Mouse (Mus musculus) kidney, adult 2 months (tissue): ENCODE results near the gene Brd1. TPM values are rescaled to one million over a fixed set of nuclear protein-coding genes. Genes with fewer than 3 reads are reported as not detected.
A peak's percentile ranks its signal among the peaks of the same experiment; 100 is the strongest.

Source experiments
- DNase-seq: peaks from one replicate; pipeline ENCODE4 v3.0.0; 2021
- H3K27ac ChIP-seq: fragments of 200-500 bp; 2 replicates; pipeline ENCODE4 v1.5.1; 2012; ENCODE audit warnings: low read depth, low read length, control low read depth, inconsistent platforms; ENCODE audit not compliant: insufficient read depth
- H3K27me3 ChIP-seq: fragments of 200-500 bp; replicated peaks from 2 replicates; pipeline ENCODE4 v1.6.1; 2012; ENCODE audit warnings: mild to moderate bottlenecking, moderate library complexity, low read length, inconsistent platforms; ENCODE audit not compliant: control insufficient read depth, insufficient read depth
- H3K36me3 ChIP-seq: fragments of 200-500 bp; 2 replicates; pipeline ENCODE4 v1.6.1; 2012; ENCODE audit warnings: mild to moderate bottlenecking, moderate library complexity, low read length, inconsistent platforms; ENCODE audit not compliant: control insufficient read depth, insufficient read depth
- H3K4me1 ChIP-seq: fragments of 200-500 bp; 2 replicates; pipeline ENCODE4 v1.6.1; 2011; ENCODE audit warnings: low read length; ENCODE audit not compliant: control insufficient read depth, insufficient read depth
- H3K4me3 ChIP-seq: fragments of 200-500 bp; 2 replicates; pipeline ENCODE4 v1.5.1; 2011; ENCODE audit warnings: mild to moderate bottlenecking, low read depth, low read length, control low read depth; ENCODE audit not compliant: insufficient read depth
- CTCF ChIP-seq: fragments of 200-500 bp; conservative IDR thresholded peaks from 2 replicates; pipeline ENCODE4 v1.5.1; 2011; ENCODE audit warnings: low read depth, mild to moderate bottlenecking, control low read depth, low read length, moderate library complexity, mixed read lengths; ENCODE audit not compliant: insufficient read depth, insufficient read length
- POLR2A ChIP-seq: fragments of 200-500 bp; IDR thresholded peaks from one replicate; pipeline ENCODE4 v1.6.1; 2011; ENCODE audit warnings: low read depth, low read length, control low read depth
- WGBS: fragments of 180-500 bp; shearing (Covaris S2); methylation state at CpG from one replicate; pipeline ENCODE4 v1.1.7; 2018; 5-methylcytosine and 5-hydroxymethylcytosine counted together
- polyA plus RNA-seq: library from polyadenylated mRNA; depleted of rRNA; stranded (reverse); fragments of >200 nt; gene quantifications from 2 replicates; pipeline ENCODE4 v1.2.3, GENCODE M21; 2012; rRNA removed

The Brd1 gene
- polyA plus RNA-seq, 1 experiment: 11.0 TPM

- TF ChIP-seq POLR2A: no peak
- TF ChIP-seq CTCF: no peak
- no peaks in the 10 kb centered on the region for H3K4me1 ChIP-seq
- H3K27me3 ChIP-seq: no peaks in the 10 kb centered on the region
- H3K27ac ChIP-seq: no peak overlapping the region
- H3K4me3 ChIP-seq: no peak overlapping the region
- H3K36me3 ChIP-seq: no peaks in the 10 kb centered on the region
- 77% methylated on average over 3 of the region's 3 CpGs for WGBS
- DNase-seq: no peak
Measured at GRCm38 (mm10) chr15:88667653-88668052, 66.4 kb downstream of the Brd1 start.

GRCm38 (mm10) chr15:88665846-88666245, 68.2 kb downstream of the Brd1 start:
- H3K36me3 ChIP-seq: no peaks in the 10 kb centered on the region

DNA sequence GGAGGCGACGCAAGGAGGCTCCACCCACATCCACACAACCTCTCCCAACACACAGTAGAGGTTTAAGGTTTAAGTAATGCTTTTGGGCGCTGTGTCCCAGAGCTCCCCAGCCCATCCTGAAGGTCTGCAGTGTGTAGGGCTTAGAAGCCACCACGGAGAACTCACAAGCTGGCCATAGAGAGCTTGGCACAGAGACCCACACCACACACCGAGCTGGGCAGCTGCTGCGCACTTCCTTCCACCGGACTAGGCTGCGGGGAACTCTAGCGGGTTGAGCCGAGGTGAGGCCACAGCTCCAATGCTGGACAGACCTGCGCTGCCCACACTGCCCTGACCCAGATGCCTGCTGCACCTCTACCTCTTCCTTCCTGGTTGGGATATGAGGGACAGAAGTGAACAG, 71.0 kb downstream of the Brd1 start:
- no peaks in the 10 kb centered on the region for H3K27me3 ChIP-seq
- no peak for DNase-seq
- WGBS: 35% methylated on average over 11 of the region's 11 CpGs
- H3K4me1 ChIP-seq: no peaks in the 10 kb centered on the region
- TF ChIP-seq CTCF: no peak
- TF ChIP-seq POLR2A: no peak
- no peak overlapping the region for H3K27ac ChIP-seq
- no peak overlapping the region for H3K4me3 ChIP-seq
- no peaks in the 10 kb centered on the region for H3K36me3 ChIP-seq

More at GRCm38 (mm10) chr15:88665846-88666245, 68.2 kb downstream of the Brd1 start:
- Histone ChIP-seq H3K27ac (no peak overlapping the region), H3K4me3 (no peak overlapping the region), H3K4me1 (no peaks in the 10 kb centered on the region), H3K27me3 (no peaks in the 10 kb centered on the region)
- WGBS: 70% methylated on average over 4 of the region's 4 CpGs
- TF ChIP-seq POLR2A: no peak
- TF ChIP-seq CTCF: no peak
- no peak for DNase-seq

- Histone ChIP-seq H3K27ac (no peak overlapping the region), H3K27me3 (no peaks in the 10 kb centered on the region), H3K36me3 (no peaks in the 10 kb centered on the region), H3K4me3 (no peak overlapping the region), H3K4me1 (no peaks in the 10 kb centered on the region)
- TF ChIP-seq POLR2A: no peak
- peak; percentile 75 for TF ChIP-seq CTCF
- DNase-seq: peak; percentile 57
- 13% methylated on average over 22 of the region's 22 CpGs for WGBS
Measured at GRCm38 (mm10) chr15:88662111-88662850, 71.8 kb downstream of the Brd1 start.

DNA sequence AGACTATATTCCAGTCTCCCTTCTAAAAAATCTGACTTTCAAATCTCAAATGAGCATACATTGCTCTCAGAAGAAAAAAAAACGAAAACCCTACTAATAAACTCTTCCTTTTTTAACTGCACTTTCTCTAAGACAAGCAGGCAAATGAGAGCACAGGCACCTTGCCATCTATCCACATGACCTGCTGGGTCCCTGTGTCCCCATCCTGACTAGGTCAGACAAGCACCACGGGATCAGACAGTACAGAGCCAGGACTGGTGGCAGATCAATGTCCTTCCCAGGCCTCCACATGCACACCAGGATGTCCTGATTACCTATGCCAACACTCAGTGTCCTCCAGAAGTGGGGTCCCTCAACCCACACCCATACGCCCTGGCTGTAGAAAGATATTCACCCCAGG, 72.4 kb downstream of the Brd1 start:
- 62% methylated on average over 3 of the region's 3 CpGs for WGBS
- Histone ChIP-seq H3K36me3 (no peaks in the 10 kb centered on the region), H3K4me3 (no peak overlapping the region), H3K27ac (no peak overlapping the region), H3K27me3 (no peaks in the 10 kb centered on the region), H3K4me1 (no peaks in the 10 kb centered on the region)
- no peak for DNase-seq
- TF ChIP-seq POLR2A (no peak), CTCF (no peak)

DNA sequence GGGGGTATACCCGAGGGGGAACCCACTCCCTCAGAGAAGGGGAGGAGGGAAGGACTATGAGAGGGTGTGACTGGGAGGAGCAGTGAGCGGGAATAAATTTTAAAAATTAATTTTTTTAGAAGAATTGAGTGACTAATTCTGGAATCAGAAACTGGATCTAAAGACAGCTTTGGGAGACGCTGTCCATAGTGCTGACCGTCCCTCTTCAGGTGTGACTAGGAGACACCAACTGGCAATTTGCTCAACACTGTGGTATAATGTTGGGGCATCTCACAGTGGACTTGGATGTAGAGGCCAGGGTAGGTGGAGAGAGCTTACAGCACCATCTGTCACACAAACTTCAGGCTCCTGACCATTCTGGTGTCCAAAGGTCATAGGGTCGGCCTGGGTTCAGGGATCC, 82.0 kb downstream of the Brd1 start:
- no peak overlapping the region for H3K27ac ChIP-seq
- no peaks in the 10 kb centered on the region for H3K4me1 ChIP-seq
- no peak overlapping the region for H3K4me3 ChIP-seq
- DNase-seq: no peak
- no peaks in the 10 kb centered on the region for H3K27me3 ChIP-seq
- WGBS: 49% methylated on average over 5 of the region's 5 CpGs
- H3K36me3 ChIP-seq: no peaks in the 10 kb centered on the region
- TF ChIP-seq POLR2A: no peak
- no peak for TF ChIP-seq CTCF

DNA sequence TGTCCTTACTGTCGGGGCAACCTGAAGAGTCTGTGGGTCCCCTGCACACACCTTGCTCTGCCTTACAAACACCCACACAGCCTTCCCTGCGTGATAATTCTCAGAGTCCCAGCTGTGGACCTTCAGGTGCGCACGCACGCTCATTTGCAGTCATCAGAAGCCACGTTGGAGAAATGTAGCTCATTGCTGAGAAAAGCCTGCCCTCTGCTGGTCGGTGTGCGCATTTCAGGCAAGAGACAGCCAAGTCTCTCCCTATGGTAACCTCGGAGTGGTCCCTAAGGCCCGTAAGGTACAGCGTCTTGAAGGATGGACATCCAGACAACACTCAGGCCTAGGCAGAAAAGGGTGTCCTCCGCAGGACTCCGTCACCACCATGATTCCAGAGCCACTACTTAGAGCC, 83.0 kb downstream of the Brd1 start:
- Histone ChIP-seq H3K27ac (no peak overlapping the region), H3K4me3 (no peak overlapping the region), H3K27me3 (no peaks in the 10 kb centered on the region), H3K36me3 (no peaks in the 10 kb centered on the region), H3K4me1 (no peaks in the 10 kb centered on the region)
- TF ChIP-seq CTCF (peak; percentile 86), POLR2A (no peak)
- 17% methylated on average over 13 of the region's 13 CpGs for WGBS
- peak; percentile 56 for DNase-seq

Other genes starting within 250 kb of the Brd1 start
- gene Zdhhc25, start 133.9 kb downstream of the Brd1 start, polyA plus RNA-seq: not detected in 2 replicates
- 5.2 and 5.6 TPM in 2 replicates for gene Zbed4, start 17.4 kb upstream of the Brd1 start, polyA plus RNA-seq
- 18.1 and 21.3 TPM in 2 replicates for gene Alg12, start 85.1 kb upstream of the Brd1 start, polyA plus RNA-seq
- 27.3 and 30.4 TPM in 2 replicates for gene Creld2, start 85.4 kb upstream of the Brd1 start, polyA plus RNA-seq
- gene Pim3, start 128.0 kb upstream of the Brd1 start, polyA plus RNA-seq: 78.5 and 85.8 TPM in 2 replicates
- 0.03 TPM in 2 replicates for gene Ttll8, start 220.2 kb upstream of the Brd1 start, polyA plus RNA-seq
- gene Mlc1, start 244.8 kb upstream of the Brd1 start, polyA plus RNA-seq: not detected in 2 replicates
- 0.06 TPM in 1 of 2 replicates, not detected in the other for gene Mov10l1, start 248.7 kb upstream of the Brd1 start, polyA plus RNA-seq